Mouse (Mus musculus): ENCODE measurements around the gene Zdhhc21. TPM values are rescaled to one million over a fixed set of nuclear protein-coding genes. Genes with fewer than 3 reads are reported as not detected.

The Zdhhc21 gene
- polyA plus RNA-seq, 1 experiment from 2014 or later, result 20.2 TPM

- H3K27me3 ChIP-seq (ENCODE audit: control insufficient read depth, insufficient read depth, low read length), result no peaks in the 10 kb centered on the region
- ATAC-seq (ENCODE audit: insufficient number of reproducible peaks, insufficient read depth, low FRiP score, low read depth), result no peak
- no peaks in the 10 kb centered on the region for H3K4me1 ChIP-seq (ENCODE audit: control insufficient read depth, insufficient read depth, low read length)
- H3K4me2 ChIP-seq (replicated peaks; ENCODE audit: low read depth, low read length), result no peak overlapping the region
- H3K27ac ChIP-seq (ENCODE audit: low read length), result no peak overlapping the region
- no peaks in the 10 kb centered on the region for H3K36me3 ChIP-seq (ENCODE audit: control insufficient read depth, insufficient read depth, low read length)
- no peaks in the 10 kb centered on the region for H3K9me3 ChIP-seq (ENCODE audit: control insufficient read depth, low read depth, low read length)
- no peak overlapping the region for H3K9ac ChIP-seq (replicated peaks; ENCODE audit: low read depth, low read length)
- no peak overlapping the region for H3K4me3 ChIP-seq (ENCODE audit: low read depth, low read length)
- 59% methylated on average over 5 of the region's 5 CpGs for WGBS
Measured at GRCm38 (mm10) chr4:82792906-82793580, 66.7 kb downstream of the Zdhhc21 start.

- no peak overlapping the region for H3K9ac ChIP-seq (replicated peaks; ENCODE audit: low read depth, low read length)
- WGBS, result 73% methylated on average over 11 of the region's 11 CpGs
- H3K36me3 ChIP-seq (ENCODE audit: control insufficient read depth, insufficient read depth, low read length), result no peaks in the 10 kb centered on the region
- H3K9me3 ChIP-seq (ENCODE audit: control insufficient read depth, low read depth, low read length), result no peaks in the 10 kb centered on the region
- 0 out of 2 replicates have a peak, but pooled peaks cover 4% of the 10 kb centered on the region for H3K4me1 ChIP-seq (ENCODE audit: control insufficient read depth, insufficient read depth, low read length)
- no peak overlapping the region for H3K4me3 ChIP-seq (ENCODE audit: low read depth, low read length)
- no peak overlapping the region for H3K27ac ChIP-seq (ENCODE audit: low read length)
- H3K27me3 ChIP-seq (ENCODE audit: control insufficient read depth, insufficient read depth, low read length), result no peaks in the 10 kb centered on the region
- H3K4me2 ChIP-seq (replicated peaks; ENCODE audit: low read depth, low read length), result no peak overlapping the region
- ATAC-seq (ENCODE audit: insufficient number of reproducible peaks, insufficient read depth, low FRiP score, low read depth), result no peak
Measured at GRCm38 (mm10) chr4:82765513-82766216, 94.1 kb downstream of the Zdhhc21 start.

- Histone ChIP-seq H3K9ac (replicated peaks; ENCODE audit: low read depth, low read length) (no peak overlapping the region), H3K4me3 (ENCODE audit: low read depth, low read length) (no peak overlapping the region), H3K27ac (ENCODE audit: low read length) (no peak overlapping the region), H3K4me2 (replicated peaks; ENCODE audit: low read depth, low read length) (no peak overlapping the region), H3K9me3 (ENCODE audit: control insufficient read depth, low read depth, low read length) (no peaks in the 10 kb centered on the region), H3K36me3 (ENCODE audit: control insufficient read depth, insufficient read depth, low read length) (no peaks in the 10 kb centered on the region), H3K27me3 (ENCODE audit: control insufficient read depth, insufficient read depth, low read length) (no peaks in the 10 kb centered on the region), H3K4me1 (ENCODE audit: control insufficient read depth, insufficient read depth, low read length) (0 out of 2 replicates have a peak, but pooled peaks cover 4% of the 10 kb centered on the region)
- no peak for ATAC-seq (ENCODE audit: insufficient number of reproducible peaks, insufficient read depth, low FRiP score, low read depth)
- 32% methylated on average over 5 of the region's 5 CpGs for WGBS
Measured at GRCm38 (mm10) chr4:82763586-82763985, 96.2 kb downstream of the Zdhhc21 start.

- Histone ChIP-seq H3K27ac (ENCODE audit: low read length) (peak overlapping the region; percentile 22; the same call in 1 of the 2 replicates), H3K4me3 (ENCODE audit: low read depth, low read length) (no peak overlapping the region), H3K9ac (replicated peaks; ENCODE audit: low read depth, low read length) (no peak overlapping the region), H3K36me3 (ENCODE audit: control insufficient read depth, insufficient read depth, low read length) (no peaks in the 10 kb centered on the region), H3K4me1 (ENCODE audit: control insufficient read depth, insufficient read depth, low read length) (0 out of 2 replicates have a peak, but pooled peaks cover 4% of the 10 kb centered on the region), H3K27me3 (ENCODE audit: control insufficient read depth, insufficient read depth, low read length) (no peaks in the 10 kb centered on the region), H3K9me3 (ENCODE audit: control insufficient read depth, low read depth, low read length) (no peaks in the 10 kb centered on the region), H3K4me2 (replicated peaks; ENCODE audit: low read depth, low read length) (0 out of 2 replicates have a peak overlapping the region, but pooled peaks have one; percentile 6)
- ATAC-seq (ENCODE audit: insufficient number of reproducible peaks, insufficient read depth, low FRiP score, low read depth), result no peak
- 9% methylated on average over 10 of the region's 10 CpGs for WGBS
Measured at GRCm38 (mm10) chr4:82762430-82763119, 97.2 kb downstream of the Zdhhc21 start.

- no peak overlapping the region for H3K4me2 ChIP-seq (replicated peaks; ENCODE audit: low read depth, low read length)
- H3K27me3 ChIP-seq (ENCODE audit: control insufficient read depth, insufficient read depth, low read length), result no peaks in the 10 kb centered on the region
- no peaks in the 10 kb centered on the region for H3K4me1 ChIP-seq (ENCODE audit: control insufficient read depth, insufficient read depth, low read length)
- no peak overlapping the region for H3K27ac ChIP-seq (ENCODE audit: low read length)
- no peaks in the 10 kb centered on the region for H3K36me3 ChIP-seq (ENCODE audit: control insufficient read depth, insufficient read depth, low read length)
- no peak overlapping the region for H3K9ac ChIP-seq (replicated peaks; ENCODE audit: low read depth, low read length)
- no peaks in the 10 kb centered on the region for H3K9me3 ChIP-seq (ENCODE audit: control insufficient read depth, low read depth, low read length)
- WGBS, result 22% methylated on average over 3 of the region's 3 CpGs
- no peak for ATAC-seq (ENCODE audit: insufficient number of reproducible peaks, insufficient read depth, low FRiP score, low read depth)
- H3K4me3 ChIP-seq (ENCODE audit: low read depth, low read length), result no peak overlapping the region
Measured at GRCm38 (mm10) chr4:82756295-82756626, 103.5 kb downstream of the Zdhhc21 start.

GRCm38 (mm10) chr4:82755616-82756294 lies 104.0 kb downstream of the Zdhhc21 start:
- WGBS, result 56% methylated on average over 3 of the region's 3 CpGs
- Histone ChIP-seq H3K9me3 (ENCODE audit: control insufficient read depth, low read depth, low read length) (no peaks in the 10 kb centered on the region), H3K36me3 (ENCODE audit: control insufficient read depth, insufficient read depth, low read length) (no peaks in the 10 kb centered on the region), H3K4me1 (ENCODE audit: control insufficient read depth, insufficient read depth, low read length) (no peaks in the 10 kb centered on the region), H3K9ac (replicated peaks; ENCODE audit: low read depth, low read length) (no peak overlapping the region), H3K27ac (ENCODE audit: low read length) (no peak overlapping the region), H3K4me3 (ENCODE audit: low read depth, low read length) (no peak overlapping the region), H3K4me2 (replicated peaks; ENCODE audit: low read depth, low read length) (no peak overlapping the region), H3K27me3 (ENCODE audit: control insufficient read depth, insufficient read depth, low read length) (no peaks in the 10 kb centered on the region)
- 0 out of 2 replicates have a peak, but pooled peaks have one; percentile 23 for ATAC-seq (ENCODE audit: insufficient number of reproducible peaks, insufficient read depth, low FRiP score, low read depth)

Other genes starting within 250 kb of the Zdhhc21 start
- 94.5 and 98.3 TPM in 2 replicates for gene Nfib, start 154.2 kb downstream of the Zdhhc21 start, polyA plus RNA-seq (2014; fragmentation: Nextera tagmentation; extraction: Ambion mirVana)
- gene Cer1, start 25.2 kb upstream of the Zdhhc21 start, polyA plus RNA-seq (2014; fragmentation: Nextera tagmentation; extraction: Ambion mirVana), result 0.20 TPM in 1 of 2 replicates, not detected in the other
- gene Frem1, start 192.4 kb upstream of the Zdhhc21 start, polyA plus RNA-seq (2014; fragmentation: Nextera tagmentation; extraction: Ambion mirVana), result 25.1 and 27.9 TPM in 2 replicates